Mouse (Mus musculus): ENCODE results near the gene Pkmyt1. TPM values are rescaled to one million over a fixed set of nuclear protein-coding genes. Genes with fewer than 3 reads are reported as not detected.
A peak's percentile ranks its signal among the peaks of the same experiment; 100 is the strongest.

The Pkmyt1 gene
- polyA plus RNA-seq, 1 experiment from 2014 or later: 19.7 TPM

- no peak overlapping the region for H3K27ac ChIP-seq (ENCODE audit: low read length)
- peaks cover 47% of the 10 kb centered on the region for H3K27me3 ChIP-seq (ENCODE audit: control insufficient read depth, insufficient read depth, low read depth, low read length)
- 28% methylated on average over 15 of the region's 15 CpGs for WGBS
- no peaks in the 10 kb centered on the region for H3K9me3 ChIP-seq (replicated peaks; ENCODE audit: control insufficient read depth, low read length, poor library complexity, severe bottlenecking)
- no peak for ATAC-seq
- no peaks in the 10 kb centered on the region for H3K36me3 ChIP-seq (ENCODE audit: control insufficient read depth, insufficient read depth, low read length)
- no peak overlapping the region for H3K4me2 ChIP-seq (ENCODE audit: low read length)
- H3K4me1 ChIP-seq (ENCODE audit: control insufficient read depth, insufficient read depth, low read length): no peaks in the 10 kb centered on the region
- no peak overlapping the region for H3K4me3 ChIP-seq (ENCODE audit: low read depth, low read length)
- no peak overlapping the region for H3K9ac ChIP-seq (ENCODE audit: low read depth, low read length)
These were observed 42.9 kb upstream of the Pkmyt1 start for GRCm38 (mm10) chr17:23683226-23683625.

- no peaks in the 10 kb centered on the region for H3K36me3 ChIP-seq (ENCODE audit: control insufficient read depth, insufficient read depth, low read length)
- H3K4me3 ChIP-seq (ENCODE audit: low read depth, low read length): no peak within 1 kb of the TSS
- no peaks in the 10 kb centered on the region for H3K9me3 ChIP-seq (replicated peaks; ENCODE audit: control insufficient read depth, low read length, poor library complexity, severe bottlenecking)
- H3K9ac ChIP-seq (ENCODE audit: low read depth, low read length): no peak within 1 kb of the TSS
- WGBS: 19% methylated on average over 15 of the region's 15 CpGs
- H3K4me1 ChIP-seq (ENCODE audit: control insufficient read depth, insufficient read depth, low read length): no peaks in the 10 kb centered on the region
- no peak for ATAC-seq
- H3K4me2 ChIP-seq (ENCODE audit: low read length): no peak within 1 kb of the TSS
- H3K27me3 ChIP-seq (ENCODE audit: control insufficient read depth, insufficient read depth, low read depth, low read length): peaks cover 45% of the 10 kb centered on the region
- no peak within 1 kb of the TSS for H3K27ac ChIP-seq (ENCODE audit: low read length)
These were observed 42.1 kb upstream of the Pkmyt1 start, which contains the start of gene Cldn9 for GRCm38 (mm10) chr17:23683856-23684672. Cldn9 (minus strand) TSS chr17:23684026.

GRCm38 (mm10) chr17:23694491-23694890, 31.6 kb upstream of the Pkmyt1 start:
- peaks cover 5% of the 10 kb centered on the region; the same call in 1 of the 2 replicates for H3K4me1 ChIP-seq (ENCODE audit: control insufficient read depth, insufficient read depth, low read length)
- H3K9me3 ChIP-seq (replicated peaks; ENCODE audit: control insufficient read depth, low read length, poor library complexity, severe bottlenecking): no peaks in the 10 kb centered on the region
- no peaks in the 10 kb centered on the region for H3K36me3 ChIP-seq (ENCODE audit: control insufficient read depth, insufficient read depth, low read length)
- no peak for ATAC-seq
- H3K9ac ChIP-seq (ENCODE audit: low read depth, low read length): no peak overlapping the region
- no peak overlapping the region for H3K4me3 ChIP-seq (ENCODE audit: low read depth, low read length)
- no peak overlapping the region for H3K27ac ChIP-seq (ENCODE audit: low read length)
- WGBS: 81% methylated on average over 1 of the region's 1 CpGs
- peaks cover 17% of the 10 kb centered on the region for H3K27me3 ChIP-seq (ENCODE audit: control insufficient read depth, insufficient read depth, low read depth, low read length)
- no peak overlapping the region for H3K4me2 ChIP-seq (ENCODE audit: low read length)

DNA sequence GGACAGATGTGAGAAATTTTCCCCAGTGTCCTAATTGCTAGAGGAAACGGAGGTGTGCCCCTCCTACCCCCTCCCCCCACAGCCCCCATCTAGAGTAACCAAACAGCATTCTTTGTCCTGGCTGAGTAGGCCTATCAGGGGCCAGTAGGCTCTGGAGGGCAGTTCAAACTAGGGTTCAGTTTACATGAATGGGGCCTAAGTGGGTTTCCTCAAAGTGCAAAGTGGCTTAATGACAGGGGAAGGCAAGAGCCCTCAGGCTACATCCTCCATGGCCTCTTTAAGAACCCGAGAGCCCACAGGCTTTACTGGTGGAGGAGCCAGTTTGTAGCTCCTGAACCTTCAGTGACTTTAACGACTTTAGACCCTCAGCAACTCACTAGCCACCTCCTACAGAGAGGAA, 30.3 kb upstream of the Pkmyt1 start:
- H3K27me3 ChIP-seq (ENCODE audit: control insufficient read depth, insufficient read depth, low read depth, low read length): peaks cover 17% of the 10 kb centered on the region
- WGBS: 19% methylated on average over 3 of the region's 3 CpGs
- no peaks in the 10 kb centered on the region for H3K36me3 ChIP-seq (ENCODE audit: control insufficient read depth, insufficient read depth, low read length)
- no peak overlapping the region for H3K4me2 ChIP-seq (ENCODE audit: low read length)
- H3K4me1 ChIP-seq (ENCODE audit: control insufficient read depth, insufficient read depth, low read length): peaks cover 8% of the 10 kb centered on the region
- H3K4me3 ChIP-seq (ENCODE audit: low read depth, low read length): no peak overlapping the region
- H3K9ac ChIP-seq (ENCODE audit: low read depth, low read length): no peak overlapping the region
- H3K9me3 ChIP-seq (replicated peaks; ENCODE audit: control insufficient read depth, low read length, poor library complexity, severe bottlenecking): no peaks in the 10 kb centered on the region
- no peak overlapping the region for H3K27ac ChIP-seq (ENCODE audit: low read length)
- ATAC-seq: no peak

DNA sequence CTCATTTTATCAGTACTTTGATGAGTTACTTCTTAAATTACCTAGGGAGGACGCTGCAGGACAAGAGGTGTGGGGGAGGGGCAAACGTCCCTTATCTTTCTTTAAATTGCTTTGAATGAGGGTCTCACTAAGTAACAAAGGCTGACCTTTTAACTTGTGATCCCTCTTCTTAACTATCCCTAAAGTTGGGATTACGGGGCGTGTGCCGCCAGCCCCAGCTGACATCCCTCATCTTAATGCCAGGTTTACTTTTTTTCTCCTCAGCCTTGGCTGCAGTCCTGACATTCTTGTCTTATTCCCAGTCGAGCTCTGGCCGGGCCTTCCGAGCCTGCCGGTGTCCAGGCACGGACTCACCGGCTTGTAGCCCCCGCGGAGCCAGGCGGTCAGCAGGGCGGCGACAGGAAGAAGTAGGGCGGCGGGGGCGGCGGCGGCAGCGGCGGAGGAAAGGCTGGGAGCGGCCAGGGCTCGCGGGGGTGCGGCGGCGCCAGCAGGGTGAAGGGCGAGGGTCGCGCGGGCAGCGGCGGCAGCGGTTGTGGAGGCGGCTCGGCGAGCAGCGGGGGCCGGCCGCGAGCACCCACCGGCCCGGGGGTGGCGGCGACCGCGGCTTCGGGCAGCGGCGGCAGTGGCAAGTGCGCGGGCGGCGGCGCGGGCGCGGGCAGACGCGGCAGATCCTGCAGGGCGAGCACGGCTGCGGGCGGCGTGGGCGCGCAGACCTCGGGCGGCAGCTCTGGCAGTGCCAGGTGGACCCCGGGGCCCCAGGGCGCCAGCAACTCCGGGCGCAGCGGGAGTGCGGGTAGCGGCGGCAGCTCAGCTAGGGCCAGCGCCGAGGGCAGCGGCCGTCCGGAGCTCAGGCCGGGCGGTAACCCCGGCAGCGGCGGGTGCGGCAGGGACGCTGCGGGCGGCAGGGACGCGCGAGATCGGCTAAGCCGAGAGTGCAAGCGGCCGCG, 26.7 kb upstream of the Pkmyt1 start:
- Histone ChIP-seq H3K9ac (ENCODE audit: low read depth, low read length) (peak overlapping the region; percentile 81), H3K4me1 (ENCODE audit: control insufficient read depth, insufficient read depth, low read length) (peaks cover 8% of the 10 kb centered on the region), H3K27ac (ENCODE audit: low read length) (peak overlapping the region; percentile 67), H3K27me3 (ENCODE audit: control insufficient read depth, insufficient read depth, low read depth, low read length) (peaks cover 17% of the 10 kb centered on the region), H3K36me3 (ENCODE audit: control insufficient read depth, insufficient read depth, low read length) (no peaks in the 10 kb centered on the region), H3K4me2 (ENCODE audit: low read length) (peak overlapping the region; percentile 97), H3K9me3 (replicated peaks; ENCODE audit: control insufficient read depth, low read length, poor library complexity, severe bottlenecking) (no peaks in the 10 kb centered on the region), H3K4me3 (ENCODE audit: low read depth, low read length) (peak overlapping the region; percentile 81)
- under 1% methylated on average over 88 of the region's 101 CpGs for WGBS
- peak; percentile 67 for ATAC-seq

DNA sequence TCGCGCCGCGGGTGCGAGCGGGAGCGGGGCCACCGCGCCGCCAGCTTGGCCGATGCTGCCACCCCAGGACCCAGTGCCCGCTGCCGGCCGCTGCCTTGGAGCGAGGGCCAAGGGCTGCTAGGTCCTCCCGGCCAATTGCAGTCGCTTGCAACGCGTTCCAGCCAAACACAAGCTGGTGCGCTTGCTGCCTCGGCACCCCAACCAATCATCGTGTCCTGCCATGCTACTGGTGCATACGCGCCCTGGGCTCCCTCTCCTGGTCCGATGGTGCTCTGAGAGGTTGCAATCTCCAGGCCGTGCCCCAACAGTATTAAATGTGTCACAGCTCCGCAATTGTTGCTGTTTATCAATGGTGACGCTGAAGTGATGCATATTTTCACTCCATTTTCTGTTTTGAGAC, 26.1 kb upstream of the Pkmyt1 start:
- Histone ChIP-seq H3K9me3 (replicated peaks; ENCODE audit: control insufficient read depth, low read length, poor library complexity, severe bottlenecking) (no peaks in the 10 kb centered on the region), H3K36me3 (ENCODE audit: control insufficient read depth, insufficient read depth, low read length) (no peaks in the 10 kb centered on the region), H3K27ac (ENCODE audit: low read length) (peak overlapping the region; percentile 67), H3K4me3 (ENCODE audit: low read depth, low read length) (peak overlapping the region; percentile 81), H3K4me1 (ENCODE audit: control insufficient read depth, insufficient read depth, low read length) (peaks cover 8% of the 10 kb centered on the region), H3K4me2 (ENCODE audit: low read length) (peak overlapping the region; percentile 97), H3K9ac (ENCODE audit: low read depth, low read length) (peak overlapping the region; percentile 81), H3K27me3 (ENCODE audit: control insufficient read depth, insufficient read depth, low read depth, low read length) (peaks cover 17% of the 10 kb centered on the region)
- ATAC-seq: peak; percentile 98
- 0% methylated on average over 18 of the region's 28 CpGs for WGBS

- WGBS: 84% methylated on average over 9 of the region's 9 CpGs
These were observed 22.8 kb upstream of the Pkmyt1 start for GRCm38 (mm10) chr17:23703301-23703700.

GRCm38 (mm10) chr17:23704741-23705140, 21.4 kb upstream of the Pkmyt1 start:
- ATAC-seq: no peak
- Histone ChIP-seq H3K36me3 (ENCODE audit: control insufficient read depth, insufficient read depth, low read length) (no peaks in the 10 kb centered on the region), H3K9me3 (replicated peaks; ENCODE audit: control insufficient read depth, low read length, poor library complexity, severe bottlenecking) (no peaks in the 10 kb centered on the region), H3K27ac (ENCODE audit: low read length) (no peak overlapping the region), H3K4me1 (ENCODE audit: control insufficient read depth, insufficient read depth, low read length) (peaks cover 3% of the 10 kb centered on the region; the same call in 1 of the 2 replicates), H3K27me3 (ENCODE audit: control insufficient read depth, insufficient read depth, low read depth, low read length) (no peaks in the 10 kb centered on the region; the same call in 1 of the 2 replicates), H3K4me3 (ENCODE audit: low read depth, low read length) (no peak overlapping the region), H3K9ac (ENCODE audit: low read depth, low read length) (no peak overlapping the region), H3K4me2 (ENCODE audit: low read length) (no peak overlapping the region)
- WGBS: 52% methylated on average over 7 of the region's 7 CpGs

More at GRCm38 (mm10) chr17:23703301-23703700, 22.8 kb upstream of the Pkmyt1 start:
- Histone ChIP-seq H3K9ac (ENCODE audit: low read depth, low read length) (no peak overlapping the region), H3K9me3 (replicated peaks; ENCODE audit: control insufficient read depth, low read length, poor library complexity, severe bottlenecking) (no peaks in the 10 kb centered on the region), H3K36me3 (ENCODE audit: control insufficient read depth, insufficient read depth, low read length) (no peaks in the 10 kb centered on the region), H3K4me3 (ENCODE audit: low read depth, low read length) (no peak overlapping the region), H3K27me3 (ENCODE audit: control insufficient read depth, insufficient read depth, low read depth, low read length) (peaks cover 4% of the 10 kb centered on the region; the same call in 1 of the 2 replicates), H3K27ac (ENCODE audit: low read length) (no peak overlapping the region), H3K4me1 (ENCODE audit: control insufficient read depth, insufficient read depth, low read length) (peaks cover 8% of the 10 kb centered on the region), H3K4me2 (ENCODE audit: low read length) (no peak overlapping the region)
- ATAC-seq: no peak

Measured in midbrain, embryonic 16.5 days (tissue).